Mouse (Mus musculus) bone marrow, adult 2 months (tissue): Measurements from ENCODE around the gene Lypd6b.

ENCODE experiments used
- CTCF ChIP-seq: fragments of 200-500 bp; IDR thresholded peaks from 2 replicates; pipeline ENCODE4 v1.5.1; 2011; ENCODE audit warnings: low read length, control low read depth; ENCODE audit not compliant: control insufficient read depth, insufficient read depth
- POLR2A ChIP-seq: fragments of 200-500 bp; IDR thresholded peaks from 2 replicates; pipeline ENCODE4 v1.6.1; 2011; ENCODE audit warnings: low read depth, mild to moderate bottlenecking, control low read depth, low read length, borderline replicate concordance; ENCODE audit not compliant: control insufficient read depth

- TF ChIP-seq POLR2A (no peak), CTCF (no peak)
Measured at GRCm38 (mm10) chr2:49788051-49788418, 547 bp downstream of the Lypd6b start.
